Mouse (Mus musculus): ENCODE results near the gene Lsamp.

DNA sequence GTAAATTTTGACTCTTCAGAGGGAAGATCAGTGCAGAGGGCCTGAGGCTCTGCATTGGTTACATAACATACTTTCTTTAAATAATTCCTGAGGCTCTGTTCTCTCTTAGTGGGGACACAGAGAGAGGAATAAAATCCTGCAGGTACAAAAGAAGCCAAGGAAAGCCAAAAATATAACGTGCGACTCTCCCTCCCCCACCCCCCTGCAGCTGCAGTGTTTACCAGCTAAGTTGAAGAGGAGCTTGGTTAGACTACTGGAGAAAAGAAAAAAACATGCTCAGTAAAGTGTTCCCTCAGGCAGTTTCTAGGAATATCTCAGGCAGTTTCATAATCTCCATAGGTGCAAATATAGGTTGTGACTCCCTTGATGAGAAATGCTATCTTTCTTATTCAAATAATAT lies 1951.5 kb downstream of the Lsamp start:
- TF ChIP-seq HCFC1 (IDR thresholded peaks at IDR 0.05; ENCODE audit: borderline replicate concordance, insufficient read depth, low read length) = no peak
- no peak for TF ChIP-seq ZNF384 (IDR thresholded peaks at IDR 0.05; ENCODE audit: low read depth, low read length)
- TF ChIP-seq CHD2 (IDR thresholded peaks at IDR 0.05; ENCODE audit: low read depth, low read length) = no peak
- no peak for TF ChIP-seq ZC3H11A (IDR thresholded peaks at IDR 0.05; ENCODE audit: borderline replicate concordance, low read depth, low read length)
